Mouse (Mus musculus) cerebellum, adult 2 months (tissue): ENCODE measurements around the gene Dohh. TPM values are rescaled to one million over a fixed set of nuclear protein-coding genes. Genes with fewer than 3 reads are reported as not detected.
A peak's percentile ranks its signal among the peaks of the same experiment; 100 is the strongest.

Experiments used
- DNase-seq, 2 experiments: peaks; one replicate each; pipeline ENCODE4 v3.0.0; 2021
- H3K27ac ChIP-seq: fragments of 200-500 bp; 2 replicates; pipeline ENCODE4 v1.5.1; 2012; ENCODE audit warnings: low read length, control low read depth, inconsistent platforms; ENCODE audit not compliant: insufficient read depth
- H3K27me3 ChIP-seq: fragments of 200-500 bp; 2 replicates; pipeline ENCODE4 v1.6.1; 2012; ENCODE audit warnings: inconsistent platforms, mild to moderate bottlenecking, low read length, moderate library complexity; ENCODE audit not compliant: control insufficient read depth, insufficient read depth
- H3K4me1 ChIP-seq: fragments of 200-500 bp; 2 replicates; pipeline ENCODE4 v1.6.1; 2011; ENCODE audit warnings: low read length; ENCODE audit not compliant: control insufficient read depth, insufficient read depth
- H3K4me3 ChIP-seq: fragments of 200-500 bp; replicated peaks from 2 replicates; pipeline ENCODE3; 2011; ENCODE audit warnings: mild to moderate bottlenecking, low read depth, low read length, control low read depth; ENCODE audit not compliant: insufficient read depth
- CTCF ChIP-seq: fragments of 200-500 bp; IDR thresholded peaks from 2 replicates; pipeline ENCODE4 v1.5.1; 2011; ENCODE audit warnings: low read depth, mild to moderate bottlenecking, control low read depth, low read length, moderate library complexity, borderline replicate concordance; ENCODE audit not compliant: insufficient read depth
- POLR2A ChIP-seq: fragments of 200-500 bp; IDR thresholded peaks from 2 replicates; pipeline ENCODE4 v1.6.1; 2011; ENCODE audit warnings: low read length, control low read depth, borderline replicate concordance; ENCODE audit not compliant: insufficient read depth
- WGBS: fragments of 180-500 bp; shearing (Covaris S2); methylation state at CpG from one replicate; pipeline ENCODE4 v1.1.7; 2018; 5-methylcytosine and 5-hydroxymethylcytosine counted together
- polyA plus RNA-seq: library from polyadenylated mRNA; depleted of rRNA; stranded (reverse); fragments of >200 nt; gene quantifications from 2 replicates; pipeline ENCODE4 v1.2.3, GENCODE M21; 2012

The Dohh gene
- polyA plus RNA-seq, 1 experiment = 93.1 TPM

DNA sequence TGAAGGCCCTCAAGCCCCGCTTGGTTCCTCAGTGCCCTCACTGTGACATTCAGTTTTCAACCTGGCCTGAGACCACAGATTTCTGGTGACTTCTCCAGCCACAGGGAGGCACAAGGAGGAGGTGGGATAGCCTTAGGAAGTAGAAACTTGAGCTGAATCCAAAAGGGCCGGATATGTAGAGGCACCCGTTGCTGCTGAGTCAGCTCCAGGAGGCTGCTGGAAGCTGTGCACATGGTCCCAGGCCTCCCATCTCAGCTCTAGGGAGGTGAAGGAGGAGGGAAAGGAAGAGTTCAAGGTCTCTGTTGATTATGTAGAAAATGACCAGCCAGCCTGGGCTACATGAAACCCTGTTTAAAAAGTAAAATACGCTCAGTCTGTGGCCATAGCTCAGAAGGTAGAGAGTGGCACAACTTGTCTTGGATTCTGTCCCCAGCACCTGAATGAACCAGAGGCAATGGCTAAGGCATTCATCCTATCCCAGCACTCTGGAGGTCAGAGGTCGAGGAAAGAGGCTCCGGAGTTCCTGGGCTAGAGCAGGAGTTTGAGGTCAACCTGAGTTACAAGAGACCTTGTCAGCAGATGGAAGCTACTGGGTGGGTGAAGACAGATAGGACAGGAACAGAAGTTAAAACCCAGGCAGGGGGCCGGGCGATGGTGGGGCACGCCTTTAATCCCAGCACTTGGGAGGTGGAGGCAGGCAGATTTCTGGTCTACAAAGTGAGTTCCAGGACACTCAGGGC is 29.3 kb upstream of the Dohh start:
- H3K27me3 ChIP-seq = no peaks in the 10 kb centered on the region
- TF ChIP-seq POLR2A = no peak
- H3K4me3 ChIP-seq = no peak overlapping the region
- DNase-seq = no peak
- WGBS = 75% methylated on average over 9 of the region's 9 CpGs
- peaks cover 17% of the 10 kb centered on the region for H3K4me1 ChIP-seq
- H3K27ac ChIP-seq = no peak overlapping the region

DNA sequence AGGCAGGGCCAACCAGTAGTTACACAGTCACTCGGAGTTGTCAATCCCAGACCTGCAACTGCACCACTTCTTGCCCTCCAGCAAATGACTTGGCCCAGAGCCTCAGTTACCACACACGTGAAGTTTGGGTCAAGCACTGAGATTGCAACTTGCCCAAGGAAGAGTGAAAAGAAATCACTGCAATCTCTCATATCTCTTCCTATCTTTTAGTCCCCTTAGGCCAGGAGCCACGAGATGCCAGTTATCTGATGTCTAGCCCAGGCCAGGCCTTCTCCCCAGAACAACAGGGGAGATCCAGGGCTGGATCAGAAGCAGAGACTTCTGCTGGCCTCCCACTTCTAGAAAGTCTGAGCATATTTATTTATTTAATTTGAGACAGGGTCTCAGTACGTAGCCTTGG is 28.7 kb upstream of the Dohh start:
- Histone ChIP-seq H3K4me1 (peaks cover 20% of the 10 kb centered on the region), H3K4me3 (no peak overlapping the region), H3K27me3 (no peaks in the 10 kb centered on the region), H3K27ac (no peak overlapping the region)
- DNase-seq = no peak
- TF ChIP-seq POLR2A = no peak
- TF ChIP-seq CTCF = no peak
- 87% methylated on average over 4 of the region's 4 CpGs for WGBS

DNA sequence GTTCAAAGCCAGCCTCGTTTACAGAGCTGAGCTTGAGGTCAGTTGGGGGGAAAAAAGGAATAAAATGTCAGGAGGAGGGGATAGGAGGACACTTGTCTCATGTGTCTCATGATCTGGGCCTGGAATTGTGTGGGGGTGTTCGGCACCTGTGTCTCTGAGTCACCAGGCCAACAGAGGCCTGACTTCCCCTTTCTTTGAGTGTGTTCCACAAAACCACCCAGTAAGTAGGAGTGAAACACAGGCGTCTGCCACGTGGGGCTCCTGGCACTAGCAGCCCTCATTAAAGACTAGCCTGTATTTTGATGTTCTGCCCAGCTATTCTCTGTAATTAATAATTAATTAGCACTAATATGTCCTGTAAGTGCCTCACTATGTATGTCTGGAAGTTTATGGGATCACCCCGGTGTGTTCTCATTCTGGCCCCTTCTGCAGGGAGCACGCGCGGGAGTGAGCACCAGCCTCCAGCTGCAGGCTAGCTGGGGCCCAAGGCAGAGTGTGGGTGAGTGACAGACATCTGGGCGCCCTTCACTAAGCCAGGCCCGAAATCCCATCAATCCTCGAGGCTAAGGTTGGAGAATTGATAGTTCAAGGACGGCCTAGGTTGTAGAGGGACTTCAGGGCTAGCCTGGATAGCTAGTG is 27.8 kb upstream of the Dohh start:
- no peak overlapping the region for H3K4me3 ChIP-seq
- TF ChIP-seq POLR2A (no peak), CTCF (no peak)
- DNase-seq = no peak

DNA sequence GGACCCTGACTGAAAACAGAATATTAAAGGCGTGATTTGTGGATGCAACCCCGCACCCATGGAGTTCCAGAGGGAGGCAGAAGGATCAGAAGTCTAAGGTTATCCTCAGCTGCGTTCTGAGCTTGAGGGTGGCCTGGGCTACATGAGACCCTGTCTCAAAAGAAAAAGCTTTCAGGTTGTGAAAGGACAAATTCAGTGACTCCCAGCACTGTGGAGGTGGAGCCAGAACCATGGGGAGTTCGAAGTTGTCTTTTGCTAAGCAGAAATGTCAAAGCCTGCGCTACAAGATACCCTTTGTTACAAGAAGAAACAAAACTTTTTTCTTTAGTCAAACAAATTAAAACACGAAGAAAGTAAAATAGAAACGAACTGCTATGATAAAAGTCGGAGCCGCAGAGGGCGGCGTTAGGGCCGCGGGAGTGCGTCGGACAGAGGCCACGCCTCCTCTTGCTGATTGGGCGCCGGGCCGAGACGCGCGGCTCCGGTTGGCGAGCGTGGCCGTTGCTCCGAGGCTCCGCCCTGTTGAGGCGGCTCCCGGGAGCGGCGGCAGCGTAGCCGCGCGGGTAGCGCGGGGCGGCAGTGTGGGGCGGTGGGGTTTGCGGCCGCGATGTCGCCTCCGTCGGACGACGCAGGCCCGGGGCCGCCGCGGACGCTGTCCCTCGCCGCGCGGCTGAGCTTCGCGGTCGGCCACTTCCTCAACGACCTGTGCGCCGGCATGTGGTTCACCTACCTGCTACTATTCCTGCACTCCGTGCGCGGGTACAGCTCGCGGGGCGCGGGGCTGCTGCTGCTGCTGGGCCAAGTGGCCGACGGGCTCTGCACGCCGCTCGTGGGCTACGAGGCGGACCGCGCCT is 27.0 kb upstream of the Dohh start, which contains the start of gene Mfsd12:
Gene Mfsd12 (plus strand): TSS at position 501 of the 854 bp plus-strand sequence.
- TF ChIP-seq POLR2A (peak; percentile 58), CTCF (no peak)
- DNase-seq = peak; percentile 92
- H3K4me1 ChIP-seq = peaks cover 20% of the 10 kb centered on the region
- no peak within 1 kb of the TSS for H3K27ac ChIP-seq
- peak within 1 kb of the TSS; percentile 82 for H3K4me3 ChIP-seq
- WGBS = 2% methylated on average over 79 of the region's 79 CpGs
- no peaks in the 10 kb centered on the region for H3K27me3 ChIP-seq

More for the DNA sequence above, 27.8 kb upstream of the Dohh start:
- 60% methylated on average over 12 of the region's 12 CpGs for WGBS
- Histone ChIP-seq H3K27ac (no peak overlapping the region), H3K27me3 (no peaks in the 10 kb centered on the region), H3K4me1 (peaks cover 20% of the 10 kb centered on the region)

DNA sequence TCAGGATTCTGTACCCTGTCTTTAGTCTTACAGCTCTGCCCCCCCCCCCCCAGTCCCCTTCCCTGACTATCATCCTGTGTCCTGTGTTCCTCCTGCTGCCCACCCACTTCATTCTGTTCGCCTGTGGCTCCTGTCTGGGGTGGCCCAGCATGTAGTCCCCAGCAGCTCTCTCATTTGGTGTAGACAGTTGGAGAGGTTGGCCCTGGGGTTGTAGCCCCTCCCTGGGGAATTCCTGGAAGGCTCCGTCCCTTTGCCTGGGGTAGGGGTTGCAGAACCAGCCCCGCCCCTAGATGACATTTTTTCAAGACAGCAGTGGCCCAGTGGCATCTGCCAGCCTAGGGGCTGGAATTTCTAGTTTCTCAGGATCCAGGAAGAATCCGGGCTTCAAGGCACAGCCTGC is 26.0 kb upstream of the Dohh start:
- H3K27me3 ChIP-seq = no peaks in the 10 kb centered on the region
- no peak for DNase-seq
- 12% methylated on average over 4 of the region's 4 CpGs for WGBS
- H3K4me1 ChIP-seq = peaks cover 20% of the 10 kb centered on the region
- H3K4me3 ChIP-seq = peak overlapping the region; percentile 82
- TF ChIP-seq POLR2A = no peak
- no peak overlapping the region for H3K27ac ChIP-seq

DNA sequence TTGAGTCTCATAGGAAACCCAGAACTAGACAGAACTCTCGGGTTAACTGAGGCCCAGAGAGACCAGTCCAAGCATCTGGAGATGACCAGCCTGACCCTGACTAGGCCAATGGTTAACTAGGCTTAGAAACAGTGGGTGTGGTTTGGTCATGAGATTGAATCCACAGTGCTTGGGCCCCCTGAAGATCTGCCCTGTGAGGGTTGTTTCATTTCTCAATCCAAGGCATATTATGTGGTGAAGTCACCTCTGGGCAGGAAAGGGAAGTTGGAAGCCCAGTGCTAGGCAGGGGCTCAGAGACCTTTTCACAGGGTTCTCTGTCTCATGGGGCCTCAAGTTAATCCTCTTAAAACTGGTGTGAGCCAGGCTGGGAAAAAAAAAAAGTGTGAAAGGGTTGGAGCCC is 25.4 kb upstream of the Dohh start:
- Histone ChIP-seq H3K27ac (no peak overlapping the region), H3K4me1 (peaks cover 20% of the 10 kb centered on the region), H3K27me3 (no peaks in the 10 kb centered on the region), H3K4me3 (peak overlapping the region; percentile 82)
- WGBS = 75% methylated on average over 1 of the region's 1 CpGs
- TF ChIP-seq POLR2A (no peak), CTCF (no peak)
- no peak for DNase-seq

DNA sequence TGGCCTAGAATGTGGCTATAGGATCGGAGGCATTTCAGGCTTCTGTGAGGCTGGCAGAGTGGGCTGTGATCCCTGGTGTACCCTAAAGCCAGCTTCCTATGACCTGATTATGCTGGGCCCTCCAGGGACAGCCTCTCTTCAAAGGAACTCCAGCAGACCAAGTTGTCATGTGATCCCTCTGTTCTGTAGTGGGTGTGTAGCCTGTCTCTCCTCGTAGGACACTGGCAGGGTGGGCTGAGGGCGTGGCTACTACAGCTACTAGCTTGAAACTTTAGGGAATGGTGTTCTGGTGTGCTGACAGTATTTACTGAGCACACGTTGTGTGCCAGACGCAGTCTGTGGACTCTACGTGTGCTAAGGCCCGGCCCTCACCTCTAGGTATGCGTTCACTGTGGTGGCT is 23.5 kb upstream of the Dohh start:
- WGBS = 74% methylated on average over 8 of the region's 8 CpGs
- Histone ChIP-seq H3K27me3 (no peaks in the 10 kb centered on the region), H3K4me3 (no peak overlapping the region), H3K4me1 (peaks cover 34% of the 10 kb centered on the region), H3K27ac (no peak overlapping the region)
- no peak for DNase-seq
- TF ChIP-seq CTCF = no peak
